Mouse (Mus musculus) hindbrain, embryonic 16.5 days (tissue): ENCODE measurements at regions not wholly inside any gene's neighbourhood (a gene's known extent, or its start where the extent isn't known, plus 50 kb on each side); places are given as distances from the start of the nearest gene placed in this dataset.

ENCODE experiments used
- ATAC-seq: fragments of 200-750 bp; cut with Nextera tagmentation; 2 replicates; pipeline ENCODE4 v1.8.0; 2017; ENCODE audit warnings: moderate TSS enrichment, moderate library complexity
- H3K27ac ChIP-seq: fragments of 300-500 bp; sonication (generic); 2 replicates; pipeline ENCODE4 v1.5.1; 2014; ENCODE audit warnings: low read depth, mild to moderate bottlenecking, control low read depth, low read length, moderate library complexity
- H3K27me3 ChIP-seq: fragments of 300-500 bp; sonication (generic); replicated peaks from 2 replicates; pipeline ENCODE4 v1.6.1; 2014; ENCODE audit warnings: low read length; ENCODE audit not compliant: control insufficient read depth, insufficient read depth
- H3K36me3 ChIP-seq: fragments of 300-500 bp; sonication (generic); 2 replicates; pipeline ENCODE4 v1.6.1; 2014; ENCODE audit warnings: mild to moderate bottlenecking, low read length, moderate library complexity, mixed read lengths; ENCODE audit not compliant: control insufficient read depth, insufficient read depth
- H3K4me1 ChIP-seq: fragments of 300-500 bp; sonication (generic); 2 replicates; pipeline ENCODE4 v1.6.1; 2014; ENCODE audit warnings: low read depth, low read length; ENCODE audit not compliant: control insufficient read depth, insufficient read depth
- H3K4me2 ChIP-seq: fragments of 300-500 bp; sonication (generic); 2 replicates; pipeline ENCODE4 v1.6.1; 2014; ENCODE audit warnings: mild to moderate bottlenecking, low read length, control low read depth, moderate library complexity
- H3K4me3 ChIP-seq: fragments of 300-500 bp; sonication (generic); 2 replicates; pipeline ENCODE4 v1.5.1; 2014; ENCODE audit warnings: mild to moderate bottlenecking, low read length, control low read depth, moderate library complexity
- H3K9ac ChIP-seq: fragments of 300-500 bp; sonication (generic); 2 replicates; pipeline ENCODE4 v1.6.1; 2014; ENCODE audit warnings: low read depth, mild to moderate bottlenecking, control low read depth, low read length, moderate library complexity
- H3K9me3 ChIP-seq: fragments of 300-500 bp; sonication (generic); 2 replicates; pipeline ENCODE4 v1.6.1; 2014; ENCODE audit warnings: mild to moderate bottlenecking, low read length, moderate library complexity; ENCODE audit not compliant: control insufficient read depth
- WGBS: fragments of 180-500 bp; shearing (Covaris S2); extraction: QIAGEN DNeasy Blood & Tissue Kit; methylation state at CpG from one replicate; pipeline ENCODE4 v1.1.7; 2014; 5-methylcytosine and 5-hydroxymethylcytosine counted together

DNA sequence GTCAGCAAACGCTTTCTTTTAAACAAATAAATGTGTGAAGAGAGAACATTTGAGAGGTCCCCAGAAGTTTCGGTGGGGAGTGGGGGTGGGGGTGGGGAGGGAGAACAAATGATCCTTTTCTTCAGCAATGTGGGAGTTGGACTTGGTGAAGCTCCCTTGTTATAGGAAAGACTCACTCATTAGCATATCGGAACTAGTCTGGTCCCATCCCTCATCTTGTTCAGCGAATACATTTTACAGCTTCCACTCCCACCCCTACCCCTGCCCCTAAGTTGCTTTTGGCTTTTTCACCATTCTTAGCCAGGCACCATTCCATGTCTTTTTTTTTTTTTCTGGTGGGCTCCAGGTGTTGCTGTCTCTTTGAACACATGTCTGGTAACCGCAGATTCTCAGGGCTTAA is 2693.2 kb upstream of the 5930422O12Rik start:
- Histone ChIP-seq H3K9ac (no peak overlapping the region), H3K4me2 (peak overlapping the region; percentile 23), H3K27ac (no peak overlapping the region; the same call in 1 of the 2 replicates), H3K4me3 (no peak overlapping the region), H3K27me3 (no peaks in the 10 kb centered on the region), H3K36me3 (no peaks in the 10 kb centered on the region), H3K4me1 (peaks cover 8% of the 10 kb centered on the region), H3K9me3 (no peaks in the 10 kb centered on the region)
- peak; percentile 53; the same call in 1 of the 2 replicates for ATAC-seq
- WGBS: 35% methylated on average over 5 of the region's 5 CpGs

DNA sequence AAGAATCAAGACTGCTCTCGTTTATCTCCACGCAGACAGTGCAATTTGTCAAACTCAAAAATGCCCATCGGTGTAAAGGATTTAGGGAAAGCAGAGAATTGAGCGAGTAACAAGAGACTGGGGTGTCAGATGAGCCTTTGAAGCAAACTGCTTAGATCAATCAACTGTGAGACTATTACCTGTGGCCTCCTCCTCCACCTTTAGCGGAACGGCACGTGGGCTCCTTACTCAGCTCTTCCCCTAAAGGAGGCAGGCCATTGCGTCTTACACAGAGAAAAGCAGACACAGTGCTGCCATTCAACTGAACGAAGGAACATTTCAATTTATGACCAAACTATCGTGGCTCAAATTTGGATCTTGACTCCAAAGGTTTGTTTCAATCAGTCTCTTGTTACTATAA is 2692.8 kb upstream of the 5930422O12Rik start:
- no peak overlapping the region for H3K4me3 ChIP-seq
- H3K4me1 ChIP-seq: peaks cover 8% of the 10 kb centered on the region
- H3K9ac ChIP-seq: no peak overlapping the region
- peak overlapping the region; percentile 23; the same call in 1 of the 2 replicates for H3K4me2 ChIP-seq
- 65% methylated on average over 10 of the region's 10 CpGs for WGBS
- no peaks in the 10 kb centered on the region for H3K36me3 ChIP-seq
- ATAC-seq: 0 out of 2 replicates have a peak, but pooled peaks have one; percentile 22
- H3K27ac ChIP-seq: no peak overlapping the region
- no peaks in the 10 kb centered on the region for H3K27me3 ChIP-seq
- H3K9me3 ChIP-seq: no peaks in the 10 kb centered on the region

DNA sequence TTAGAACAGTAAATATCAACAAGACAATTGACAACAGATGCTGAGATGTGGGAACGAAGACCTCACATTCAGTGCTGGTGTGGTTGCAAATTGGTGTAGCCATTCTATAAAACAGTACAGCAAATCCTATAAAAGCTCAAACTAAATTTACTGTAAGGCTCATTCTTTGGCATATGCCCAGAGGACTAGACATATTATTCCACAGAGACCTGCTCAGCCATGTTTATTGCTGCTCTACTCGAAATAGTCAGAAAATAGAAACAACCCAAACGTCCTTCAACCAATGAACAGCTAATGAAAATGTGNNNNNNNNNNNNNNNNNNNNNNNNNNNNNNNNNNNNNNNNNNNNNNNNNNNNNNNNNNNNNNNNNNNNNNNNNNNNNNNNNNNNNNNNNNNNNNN is 2681.6 kb upstream of the 5930422O12Rik start:
- ATAC-seq: no peak
- Histone ChIP-seq H3K9me3 (no peaks in the 10 kb centered on the region), H3K36me3 (no peaks in the 10 kb centered on the region), H3K4me3 (no peak overlapping the region), H3K9ac (no peak overlapping the region), H3K4me2 (no peak overlapping the region), H3K4me1 (no peaks in the 10 kb centered on the region), H3K27me3 (no peaks in the 10 kb centered on the region), H3K27ac (no peak overlapping the region)
- 80% methylated on average over 3 of the region's 3 CpGs for WGBS
